Mouse (Mus musculus): ENCODE measurements at regions not wholly inside any gene's neighbourhood (a gene's known extent, or its start where the extent isn't known, plus 50 kb on each side); places are given as distances from the start of the nearest gene placed in this dataset.

- no peak for TF ChIP-seq CTCF (IDR thresholded peaks at IDR 0.05; ENCODE audit: borderline replicate concordance, extremely low read depth, insufficient read depth, insufficient read length)
- no peak for TF ChIP-seq POLR2A (IDR thresholded peaks at IDR 0.05; ENCODE audit: borderline replicate concordance, extremely low read depth, insufficient read depth, insufficient read length, poor library complexity, severe bottlenecking)
Observed at GRCm38 (mm10) chr16:92995132-92995992, 169.4 kb upstream of the Runx1 start.

Measured in brain, embryonic 14.5 days (tissue).